Mouse (Mus musculus) midbrain, embryonic 14.5 days (tissue): ENCODE measurements at regions not wholly inside any gene's neighbourhood (a gene's known extent, or its start where the extent isn't known, plus 50 kb on each side); places are given as distances from the start of the nearest gene placed in this dataset.

Experiments
- ATAC-seq: fragments of 200-750 bp; cut with Nextera tagmentation; 2 replicates; pipeline ENCODE4 v1.8.0; 2017; ENCODE audit warnings: moderate number of reproducible peaks, moderate library complexity; ENCODE audit not compliant: low FRiP score, low TSS enrichment
- DNase-seq: peaks from one replicate; pipeline ENCODE4 v3.0.0-alpha.2; 2015
- H3K27ac ChIP-seq: fragments of 300-500 bp; sonication (generic); replicated peaks from 2 replicates; pipeline ENCODE4 v1.5.1; 2014; ENCODE audit warnings: mild to moderate bottlenecking, low read depth, low read length, moderate library complexity
- H3K27me3 ChIP-seq: fragments of 300-500 bp; sonication (generic); 2 replicates; pipeline ENCODE4 v1.6.1; 2014; ENCODE audit warnings: low read length, control low read depth, mixed read lengths; ENCODE audit not compliant: control insufficient read depth, insufficient read depth
- H3K36me3 ChIP-seq: fragments of 300-500 bp; sonication (generic); 2 replicates; pipeline ENCODE4 v1.6.1; 2014; ENCODE audit warnings: low read length, control low read depth; ENCODE audit not compliant: control insufficient read depth, insufficient read depth
- H3K4me1 ChIP-seq: fragments of 300-500 bp; sonication (generic); 2 replicates; pipeline ENCODE4 v1.6.1; 2014; ENCODE audit warnings: mild to moderate bottlenecking, antibody characterized with exemption, low read length, control low read depth; ENCODE audit not compliant: control insufficient read depth, insufficient read depth
- H3K4me2 ChIP-seq: fragments of 300-500 bp; sonication (generic); 2 replicates; pipeline ENCODE4 v1.6.1; 2014; ENCODE audit warnings: mild to moderate bottlenecking, low read length, moderate library complexity
- H3K4me3 ChIP-seq: fragments of 300-500 bp; sonication (generic); replicated peaks from 2 replicates; pipeline ENCODE4 v1.5.1; 2014; ENCODE audit warnings: low read depth, low read length
- H3K9ac ChIP-seq: fragments of 300-500 bp; sonication (generic); replicated peaks from 2 replicates; pipeline ENCODE4 v1.6.1; 2014; ENCODE audit warnings: mild to moderate bottlenecking, low read length, moderate library complexity
- H3K9me3 ChIP-seq: fragments of 300-500 bp; sonication (generic); 2 replicates; pipeline ENCODE4 v1.6.1; 2016; ENCODE audit warnings: low read length, control low read depth, mixed read lengths; ENCODE audit not compliant: control insufficient read depth
- WGBS: fragments of 180-500 bp; shearing (Covaris S2); extraction: QIAGEN DNeasy Blood & Tissue Kit; methylation state at CpG from one replicate; pipeline ENCODE4 v1.1.7; 2014; 5-methylcytosine and 5-hydroxymethylcytosine counted together

DNA sequence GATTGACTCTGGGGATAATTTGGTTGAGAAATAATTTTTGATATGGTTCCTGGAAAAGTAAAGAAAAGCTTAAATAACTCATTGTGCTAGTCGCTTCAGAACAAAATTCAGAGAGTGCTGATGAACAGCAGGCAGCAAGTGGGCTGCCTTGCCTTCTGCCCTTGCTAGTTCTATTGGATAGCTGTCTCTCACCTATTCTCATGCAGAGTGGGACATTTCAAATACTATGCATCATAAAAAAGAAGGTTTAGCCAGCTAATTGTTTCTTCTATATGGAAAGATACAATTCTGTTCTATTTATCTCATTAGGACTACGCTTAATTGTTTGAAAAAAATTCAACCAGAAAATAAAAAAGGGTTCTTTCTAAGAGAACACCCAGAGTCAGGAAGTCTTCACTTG lies 169.4 kb upstream of the Galnt5 start:
- Histone ChIP-seq H3K27ac (no peak overlapping the region), H3K4me2 (no peak overlapping the region), H3K9me3 (no peaks in the 10 kb centered on the region), H3K4me1 (no peaks in the 10 kb centered on the region), H3K27me3 (no peaks in the 10 kb centered on the region), H3K36me3 (no peaks in the 10 kb centered on the region), H3K9ac (no peak overlapping the region), H3K4me3 (no peak overlapping the region)
- WGBS, result 80% methylated on average over 2 of the region's 2 CpGs
- DNase-seq (no peak), ATAC-seq (no peak)

DNA sequence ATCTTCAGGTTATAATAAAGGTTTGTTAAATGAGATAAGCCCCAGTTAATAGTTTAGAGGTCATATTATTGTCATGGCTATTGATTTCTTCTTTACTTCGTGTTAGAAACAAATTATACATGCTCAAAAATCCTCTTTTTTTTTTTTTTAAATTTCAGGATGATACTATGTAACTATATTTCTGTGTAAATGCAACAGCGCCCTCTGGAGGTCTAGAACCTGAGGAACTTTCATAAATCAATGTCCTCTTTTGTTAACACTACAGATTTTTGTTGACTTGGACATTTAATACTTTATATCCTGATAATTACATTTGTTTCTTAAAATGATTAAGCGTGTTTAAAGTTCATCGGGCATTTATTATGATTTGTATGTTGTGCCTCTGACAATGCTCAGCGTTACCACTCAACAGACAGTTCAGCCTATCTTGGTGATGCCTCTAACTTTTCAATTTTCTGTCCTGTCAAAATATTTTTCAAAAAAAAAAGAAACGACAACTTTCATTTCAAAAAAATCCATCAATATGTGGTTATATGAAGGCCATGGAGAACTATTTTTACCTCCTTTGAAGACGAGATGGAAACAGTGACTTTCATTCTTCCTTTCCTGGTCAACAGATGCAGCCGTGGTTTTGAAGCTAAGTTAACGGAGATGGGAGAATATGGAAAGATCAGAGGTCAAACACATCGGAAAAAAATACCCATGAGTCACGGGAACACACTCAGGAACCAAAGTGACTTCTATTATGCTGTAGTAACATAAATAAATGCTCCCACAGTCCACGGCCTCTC lies 164.9 kb upstream of the Galnt5 start:
- peak; percentile 93 for DNase-seq
- Histone ChIP-seq H3K36me3 (no peaks in the 10 kb centered on the region), H3K27me3 (no peaks in the 10 kb centered on the region), H3K4me1 (no peaks in the 10 kb centered on the region), H3K4me2 (no peak overlapping the region), H3K9ac (no peak overlapping the region), H3K9me3 (no peaks in the 10 kb centered on the region), H3K27ac (no peak overlapping the region), H3K4me3 (no peak overlapping the region)
- 58% methylated on average over 12 of the region's 12 CpGs for WGBS
- ATAC-seq, result no peak

DNA sequence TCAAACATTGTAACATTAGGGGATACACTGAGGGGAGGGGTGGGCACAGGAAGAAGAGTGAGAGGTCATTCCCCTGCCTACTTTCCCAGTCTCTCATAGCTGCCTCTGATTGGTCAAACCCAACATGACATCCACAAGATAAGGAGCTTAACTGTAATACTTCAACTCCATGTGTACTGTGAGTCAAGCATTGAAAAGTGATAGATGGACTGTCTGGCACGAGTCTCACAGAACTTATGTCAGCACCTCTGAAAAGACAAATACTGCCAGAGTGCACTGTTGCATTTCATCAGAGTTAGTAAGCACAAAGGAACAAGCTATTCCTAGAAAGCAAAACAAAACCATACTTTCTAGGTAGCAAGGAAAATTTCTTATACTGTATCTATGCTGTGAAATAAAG lies 152.5 kb upstream of the Galnt5 start:
- Histone ChIP-seq H3K9ac (no peak overlapping the region), H3K9me3 (no peaks in the 10 kb centered on the region), H3K4me3 (no peak overlapping the region), H3K4me2 (no peak overlapping the region), H3K4me1 (peaks cover 11% of the 10 kb centered on the region), H3K27ac (no peak overlapping the region), H3K36me3 (no peaks in the 10 kb centered on the region), H3K27me3 (no peaks in the 10 kb centered on the region)
- ATAC-seq (no peak), DNase-seq (no peak)
- WGBS, result 75% methylated on average over 1 of the region's 1 CpGs

DNA sequence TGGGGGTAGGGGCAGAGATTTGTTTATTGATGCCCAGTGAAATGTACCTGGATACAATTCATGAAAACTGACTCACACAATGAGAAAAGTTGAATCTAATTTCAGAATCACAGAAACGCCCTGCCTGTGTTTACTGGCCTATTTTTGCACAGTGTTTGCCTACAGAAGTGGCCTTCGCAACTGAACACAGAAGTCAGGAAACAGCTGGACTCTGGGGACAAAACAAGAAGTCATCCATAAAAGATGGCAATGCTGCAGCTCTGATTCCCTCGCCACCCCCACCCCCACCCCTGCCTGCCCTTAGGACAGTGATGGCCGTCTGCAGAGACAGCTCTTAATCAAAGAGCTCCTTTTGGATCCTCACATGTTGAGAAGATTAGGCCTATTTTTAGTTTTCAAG lies 150.0 kb upstream of the Galnt5 start:
- no peak for ATAC-seq
- WGBS, result 49% methylated on average over 4 of the region's 4 CpGs
- no peak overlapping the region for H3K4me3 ChIP-seq

DNA sequence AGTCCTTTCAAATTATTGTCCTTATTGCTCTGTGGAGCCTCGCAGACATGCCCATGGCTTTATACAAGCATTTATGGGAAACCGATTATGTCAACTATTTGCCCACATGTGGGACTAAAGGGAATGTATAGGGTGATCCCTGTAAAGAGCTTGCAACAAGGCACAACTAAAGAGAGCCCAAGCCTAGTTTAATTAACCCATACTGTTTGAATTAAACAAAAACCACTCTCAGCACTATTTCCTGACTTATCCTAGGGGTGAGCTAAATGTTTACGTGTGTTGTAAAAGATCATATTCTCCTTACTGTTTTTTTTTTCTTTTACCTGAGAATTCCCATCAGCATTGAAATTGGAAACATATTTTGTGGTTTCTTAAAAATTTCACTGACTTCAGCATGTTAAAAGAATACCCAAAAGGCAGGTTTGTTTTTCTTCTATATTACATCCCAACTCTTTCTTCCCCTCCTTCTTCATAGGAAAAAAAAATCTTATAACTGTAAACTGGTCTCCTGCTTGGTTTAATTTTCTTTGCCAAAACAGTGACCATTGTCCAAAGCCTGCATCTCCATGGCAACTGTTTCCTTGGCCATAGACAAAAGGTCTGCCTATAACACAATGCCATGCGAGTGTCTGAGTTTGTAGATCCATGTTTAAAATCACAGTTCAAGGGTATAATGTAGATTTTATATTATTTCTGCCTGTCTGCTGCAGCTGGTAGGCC lies 148.2 kb upstream of the Galnt5 start:
- Histone ChIP-seq H3K9ac (no peak overlapping the region), H3K27me3 (no peaks in the 10 kb centered on the region), H3K9me3 (no peaks in the 10 kb centered on the region), H3K4me3 (no peak overlapping the region), H3K27ac (0 out of 2 replicates have a peak overlapping the region, but pooled peaks have one; percentile 26), H3K4me2 (no peak overlapping the region), H3K36me3 (no peaks in the 10 kb centered on the region), H3K4me1 (peaks cover 11% of the 10 kb centered on the region)
- 44% methylated on average over 4 of the region's 4 CpGs for WGBS
- ATAC-seq (no peak), DNase-seq (peak; percentile 62)

More for the DNA sequence above, 150.0 kb upstream of the Galnt5 start:
- Histone ChIP-seq H3K27ac (no peak overlapping the region), H3K36me3 (no peaks in the 10 kb centered on the region), H3K9ac (no peak overlapping the region), H3K27me3 (no peaks in the 10 kb centered on the region), H3K4me2 (no peak overlapping the region), H3K4me1 (peaks cover 11% of the 10 kb centered on the region), H3K9me3 (no peaks in the 10 kb centered on the region)
- no peak for DNase-seq

DNA sequence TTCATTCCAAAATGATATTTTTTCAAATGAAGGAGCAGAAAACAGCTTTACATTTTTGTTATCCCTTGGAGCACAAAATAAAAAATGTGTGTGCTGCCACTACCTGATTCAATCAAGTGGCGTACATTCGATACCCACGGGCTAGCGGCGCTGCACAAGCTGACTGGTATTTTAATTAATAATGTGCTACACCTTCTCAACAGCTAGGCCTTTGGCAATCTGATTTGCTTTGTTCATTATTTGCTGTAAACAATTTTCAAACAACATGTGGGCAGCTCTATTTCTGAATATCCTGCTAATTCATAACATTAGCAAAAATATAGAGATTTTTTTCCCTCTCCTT lies 147.7 kb upstream of the Galnt5 start:
- DNase-seq (peak; percentile 59), ATAC-seq (no peak)
- Histone ChIP-seq H3K4me1 (peaks cover 11% of the 10 kb centered on the region), H3K9me3 (no peaks in the 10 kb centered on the region), H3K27me3 (no peaks in the 10 kb centered on the region), H3K4me2 (no peak overlapping the region), H3K4me3 (no peak overlapping the region), H3K9ac (no peak overlapping the region), H3K36me3 (no peaks in the 10 kb centered on the region), H3K27ac (0 out of 2 replicates have a peak overlapping the region, but pooled peaks have one; percentile 26)
- 29% methylated on average over 5 of the region's 5 CpGs for WGBS

DNA sequence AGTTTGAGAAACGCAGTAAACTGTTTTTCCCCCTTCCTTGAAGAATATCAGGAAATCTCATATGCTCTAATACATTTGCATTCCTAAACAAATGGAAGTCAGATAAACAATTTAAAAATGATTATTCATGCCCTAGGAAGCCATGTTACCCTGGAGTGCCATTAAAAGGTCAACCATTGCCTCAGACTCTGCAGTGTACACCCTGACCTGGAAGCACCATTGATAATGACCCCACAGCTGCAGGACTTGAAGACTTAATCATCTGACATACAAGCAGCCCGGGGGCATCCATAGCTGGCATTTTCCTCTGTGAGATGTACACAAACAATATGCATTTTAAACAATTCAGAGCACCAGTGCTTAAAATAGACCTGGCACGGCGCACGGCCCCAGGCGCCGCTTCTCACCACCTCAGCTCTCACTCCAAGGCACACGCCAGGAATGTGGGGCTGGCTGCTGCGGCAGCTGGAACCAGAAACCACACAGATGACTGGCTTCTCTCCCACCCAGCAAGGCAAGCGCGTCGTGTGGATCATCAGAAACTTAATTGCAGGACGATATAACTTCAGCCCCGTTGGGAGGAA lies 141.1 kb upstream of the Galnt5 start:
- Histone ChIP-seq H3K27me3 (no peaks in the 10 kb centered on the region), H3K4me2 (no peak overlapping the region), H3K9ac (no peak overlapping the region), H3K36me3 (no peaks in the 10 kb centered on the region), H3K4me1 (0 out of 2 replicates have a peak, but pooled peaks cover 3% of the 10 kb centered on the region), H3K27ac (no peak overlapping the region), H3K4me3 (no peak overlapping the region), H3K9me3 (no peaks in the 10 kb centered on the region)
- DNase-seq (no peak), ATAC-seq (no peak)
- 77% methylated on average over 14 of the region's 14 CpGs for WGBS

DNA sequence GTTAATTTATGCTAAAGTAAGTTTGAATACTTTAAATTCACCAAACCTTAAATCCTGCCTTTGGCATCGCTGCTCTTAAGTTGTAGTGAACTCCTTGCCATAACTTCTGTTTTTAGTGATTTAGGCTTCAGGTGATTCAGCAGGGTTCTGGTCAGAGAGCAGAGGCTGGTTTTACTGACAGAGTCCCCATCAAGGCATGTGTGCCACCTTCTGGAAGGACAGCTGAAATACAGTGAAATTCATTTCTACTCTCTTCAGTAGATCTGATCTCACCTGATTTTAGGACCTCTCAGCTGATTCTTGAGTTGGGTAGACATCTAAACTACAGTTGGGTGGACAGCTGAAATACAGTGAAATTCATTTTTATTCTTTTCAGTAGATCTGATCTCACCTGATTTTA lies 132.4 kb upstream of the Galnt5 start:
- Histone ChIP-seq H3K9ac (no peak overlapping the region), H3K27ac (no peak overlapping the region), H3K4me3 (no peak overlapping the region), H3K27me3 (no peaks in the 10 kb centered on the region), H3K4me1 (no peaks in the 10 kb centered on the region), H3K9me3 (no peaks in the 10 kb centered on the region), H3K36me3 (no peaks in the 10 kb centered on the region), H3K4me2 (no peak overlapping the region)
- DNase-seq (no peak), ATAC-seq (no peak)
- WGBS, result 66% methylated on average over 1 of the region's 1 CpGs
